Mouse (Mus musculus) frontal cortex, postnatal 14 days (tissue): ENCODE measurements around the gene Rbm39.
"Not testable (repeated sequence)": the region's sequence is repeated elsewhere in the genome, so short reads cannot be mapped to it uniquely, and the experiment has no call there.

Experiments
- DNase-seq, 2 experiments: peaks; one replicate each; pipeline ENCODE4 v3.0.0; 2022; ENCODE audit warnings: low spot score in 2 of 2

Rbm39 gene

GRCm38 (mm10) chr2:156180094-156180821, at the start of gene Rbm39:
TSS of gene Rbm39 (minus strand) at chr2:156180238.
- peak; percentile 100 for DNase-seq

GRCm38 (mm10) chr2:156229171-156229570, 49.1 kb upstream of the Rbm39 start:
- DNase-seq: no peak

GRCm38 (mm10) chr2:156227689-156228088, 47.7 kb upstream of the Rbm39 start:
- DNase-seq: no peak

- DNase-seq: no peak
Measured at GRCm38 (mm10) chr2:156224043-156224442, 44.0 kb upstream of the Rbm39 start.

- DNase-seq: no peak
Measured at GRCm38 (mm10) chr2:156222100-156222499, 42.1 kb upstream of the Rbm39 start.

GRCm38 (mm10) chr2:156217786-156218185, 37.7 kb upstream of the Rbm39 start:
- DNase-seq: no peak

GRCm38 (mm10) chr2:156203917-156204316, 23.9 kb upstream of the Rbm39 start:
- DNase-seq: no peak

- no peak for DNase-seq
Measured at GRCm38 (mm10) chr2:156202848-156203437, 22.9 kb upstream of the Rbm39 start.

GRCm38 (mm10) chr2:156201486-156201885, 21.4 kb upstream of the Rbm39 start:
- no peak for DNase-seq

- no peak for DNase-seq
Measured at GRCm38 (mm10) chr2:156199944-156200343, 19.9 kb upstream of the Rbm39 start.

GRCm38 (mm10) chr2:156197129-156197911, 17.3 kb upstream of the Rbm39 start:
- no peak for DNase-seq

GRCm38 (mm10) chr2:156196302-156197128, 16.5 kb upstream of the Rbm39 start, which contains the start of gene Phf20:
TSS of gene Phf20 (plus strand) at chr2:156196466.
- DNase-seq: peak; percentile 94 to 96

- DNase-seq: no peak
Measured at GRCm38 (mm10) chr2:156194571-156194970, 14.5 kb upstream of the Rbm39 start.

GRCm38 (mm10) chr2:156193066-156193862, 13.2 kb upstream of the Rbm39 start:
- DNase-seq: no peak

GRCm38 (mm10) chr2:156192068-156192467, 12.0 kb upstream of the Rbm39 start:
- no peak for DNase-seq

GRCm38 (mm10) chr2:156191540-156191939, 11.5 kb upstream of the Rbm39 start:
- DNase-seq: no peak

GRCm38 (mm10) chr2:156190004-156190896, 10.2 kb upstream of the Rbm39 start:
- DNase-seq: no peak

- DNase-seq: not testable (repeated sequence)
Measured at GRCm38 (mm10) chr2:156189241-156189640, 9.2 kb upstream of the Rbm39 start.

- no peak for DNase-seq
Measured at GRCm38 (mm10) chr2:156181592-156181991, 1.6 kb upstream of the Rbm39 start.
